Mouse (Mus musculus) C2C12 (cell line): ENCODE results near the gene Dusp28. TPM values are rescaled to one million over a fixed set of nuclear protein-coding genes. Genes with fewer than 3 reads are reported as not detected.

ENCODE experiments used
- H3K27me3 ChIP-seq: one replicate; pipeline ENCODE4 v1.6.1; 2011; ENCODE audit not compliant: control insufficient read depth, insufficient read depth, insufficient read length
- H3K36me3 ChIP-seq: one replicate; pipeline ENCODE4 v1.6.1; 2011; ENCODE audit not compliant: control insufficient read depth, insufficient read depth
- H3K4me3 ChIP-seq: one replicate; pipeline ENCODE4 v1.5.1; 2011; ENCODE audit warnings: mild to moderate bottlenecking, control low read depth; ENCODE audit not compliant: poor library complexity, insufficient read depth, severe bottlenecking
- H3K79me2 ChIP-seq: one replicate; pipeline ENCODE4 v1.6.1; 2011; ENCODE audit not compliant: control insufficient read depth, insufficient read depth
- H3K79me3 ChIP-seq: one replicate; pipeline ENCODE4 v1.6.1; 2011; ENCODE audit warnings: low read depth, control low read depth
- H3ac ChIP-seq: one replicate; pipeline ENCODE3; 2011; ENCODE audit warnings: low read depth; ENCODE audit not compliant: control insufficient read depth, insufficient read length
- CEBPB ChIP-seq: IDR thresholded peaks from one replicate; pipeline ENCODE4 v1.6.1; 2011; ENCODE audit warnings: low read depth, mild to moderate bottlenecking, control low read depth, moderate library complexity
- CTCF ChIP-seq: IDR thresholded peaks from one replicate; pipeline ENCODE4 v1.5.1; 2011; ENCODE audit not compliant: control insufficient read depth, insufficient read depth, insufficient read length
- FOSL1 ChIP-seq: IDR thresholded peaks from one replicate; pipeline ENCODE4 v1.8.0; 2011; ENCODE audit warnings: mild to moderate bottlenecking, low read length; ENCODE audit not compliant: poor library complexity, insufficient read depth, severe bottlenecking
- MAX ChIP-seq: IDR thresholded peaks from one replicate; pipeline ENCODE4 v1.6.1; 2011; ENCODE audit warnings: mild to moderate bottlenecking, control low read depth
- MYOD1 ChIP-seq: IDR thresholded peaks from one replicate; pipeline ENCODE4 v1.6.1; 2011; ENCODE audit warnings: low read depth; ENCODE audit not compliant: control insufficient read depth, insufficient read length
- MYOG ChIP-seq: IDR thresholded peaks from one replicate; pipeline ENCODE4 v1.6.1; 2011; ENCODE audit not compliant: control insufficient read depth, insufficient read length; ENCODE audit errors: extremely low read depth
- USF1 ChIP-seq: IDR thresholded peaks from one replicate; pipeline ENCODE4 v1.6.1; 2011; ENCODE audit warnings: low read depth, mild to moderate bottlenecking, control low read depth, moderate library complexity
- long read RNA-seq, 2 experiments: library from polyadenylated mRNA; unstranded; transcript quantifications; one replicate each; pipeline ENCODE4 v2.0.0; 2019 to 2020
- polyA plus RNA-seq: library from polyadenylated mRNA; unstranded; fragments of >200 nt; fragmentation: generic; extraction: Trizol; gene quantifications from one replicate; pipeline ENCODE4 v1.2.1, GENCODE M21; 2012; ENCODE audit warnings: missing spikeins

Gene Dusp28
- 9.3 TPM for polyA plus RNA-seq
- long read RNA-seq, experiment 1, transcript Dusp28-201 (2 exons, 1,314 nt), result major isoform, 6 of 8 reads
- long read RNA-seq, experiment 1, partial matches to known transcripts, result 1 of 8 reads
- long read RNA-seq, experiment 1, other reads (novel, unspliced or antisense), result 1 of 8 reads
- long read RNA-seq, experiment 2, transcript Dusp28-201 (2 exons, 1,314 nt), result major isoform, 8 of 8 reads
- long read RNA-seq, experiment 2, partial matches to known transcripts, result 0 of 8 reads
- long read RNA-seq, experiment 2, other reads (novel, unspliced or antisense), result 0 of 8 reads

- Histone ChIP-seq H3K79me2 (peaks cover 11% of the 10 kb centered on the region), H3K36me3 (no peaks in the 10 kb centered on the region), H3K79me3 (peaks cover 4% of the 10 kb centered on the region), H3ac (peak within 1 kb of the TSS; percentile 83), H3K4me3 (peak within 1 kb of the TSS; percentile 42), H3K27me3 (no peaks in the 10 kb centered on the region)
- TF ChIP-seq USF1 (no peak), CEBPB (no peak), MYOG (no peak), CTCF (peak; percentile 55), MYOD1 (peak; percentile 6), MAX (no peak), FOSL1 (no peak)
These were observed at the start of gene Dusp28 for GRCm38 (mm10) chr1:92906779-92907631. Dusp28 (plus strand) TSS chr1:92906981.

- H3ac ChIP-seq, result no peak overlapping the region
- H3K36me3 ChIP-seq, result peaks cover 38% of the 10 kb centered on the region
- no peaks in the 10 kb centered on the region for H3K79me3 ChIP-seq
- no peak overlapping the region for H3K4me3 ChIP-seq
- H3K79me2 ChIP-seq, result no peaks in the 10 kb centered on the region
- H3K27me3 ChIP-seq, result no peaks in the 10 kb centered on the region
- TF ChIP-seq CEBPB (no peak), USF1 (no peak), MYOD1 (no peak), CTCF (no peak), MAX (no peak), FOSL1 (no peak), MYOG (no peak)
These were observed 45.3 kb upstream of the Dusp28 start for GRCm38 (mm10) chr1:92861503-92861902.

- Histone ChIP-seq H3ac (no peak overlapping the region), H3K79me3 (no peaks in the 10 kb centered on the region), H3K36me3 (peaks cover 22% of the 10 kb centered on the region), H3K4me3 (no peak overlapping the region), H3K79me2 (no peaks in the 10 kb centered on the region), H3K27me3 (no peaks in the 10 kb centered on the region)
- no peak for TF ChIP-seq MYOG
- TF ChIP-seq MYOD1, result no peak
- TF ChIP-seq MAX, result no peak
- no peak for TF ChIP-seq USF1
- TF ChIP-seq FOSL1, result no peak
- no peak for TF ChIP-seq CTCF
- TF ChIP-seq CEBPB, result no peak
These were observed 43.5 kb upstream of the Dusp28 start for GRCm38 (mm10) chr1:92863268-92863667.

DNA sequence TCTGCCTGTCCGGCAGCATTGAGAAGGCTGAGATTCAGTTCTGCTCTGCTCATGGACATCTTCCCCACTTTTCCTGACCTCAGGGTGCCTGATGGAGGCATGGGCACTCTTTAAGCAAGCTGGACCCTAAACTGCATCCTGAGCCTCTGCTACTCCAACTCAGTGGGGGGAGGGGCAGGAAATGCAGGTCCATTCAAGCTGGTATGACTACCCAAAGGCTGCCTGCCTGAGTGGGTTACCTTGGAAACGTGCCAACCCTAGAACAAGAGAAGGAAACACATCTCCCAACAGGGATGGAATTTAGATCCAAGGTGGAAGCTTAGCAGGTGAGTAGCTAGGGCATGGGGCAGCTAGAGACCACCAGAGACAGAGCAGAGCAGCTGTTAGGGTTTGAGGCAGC, 40.6 kb upstream of the Dusp28 start:
- no peak for TF ChIP-seq CEBPB
- TF ChIP-seq MYOG, result no peak
- TF ChIP-seq MAX, result no peak
- Histone ChIP-seq H3K27me3 (no peaks in the 10 kb centered on the region), H3K79me3 (no peaks in the 10 kb centered on the region), H3K4me3 (no peak overlapping the region), H3K79me2 (no peaks in the 10 kb centered on the region), H3ac (no peak overlapping the region), H3K36me3 (no peaks in the 10 kb centered on the region)

- H3K79me3 ChIP-seq, result no peaks in the 10 kb centered on the region
- H3ac ChIP-seq, result no peak overlapping the region
- no peak overlapping the region for H3K4me3 ChIP-seq
- TF ChIP-seq CTCF (no peak), CEBPB (no peak), USF1 (no peak), MYOG (no peak), MYOD1 (no peak), MAX (no peak), FOSL1 (no peak)
- peaks cover 10% of the 10 kb centered on the region for H3K27me3 ChIP-seq
- no peaks in the 10 kb centered on the region for H3K79me2 ChIP-seq
- no peaks in the 10 kb centered on the region for H3K36me3 ChIP-seq
These were observed 36.8 kb upstream of the Dusp28 start for GRCm38 (mm10) chr1:92869985-92870384.
